Mouse (Mus musculus): ENCODE data around the gene Naga.

GRCm38 (mm10) chr15:82340414-82341035 is 1.8 kb upstream of the Naga start:
- TF ChIP-seq CTCF (IDR thresholded peaks at IDR 0.05; ENCODE audit: insufficient read depth, low read depth, low read length) (no peak), POLR2A (IDR thresholded peaks at IDR 0.05; ENCODE audit: insufficient read depth, low read depth, low read length) (no peak)

Data from olfactory bulb, adult 2 months (tissue).